Mouse (Mus musculus): ENCODE results near the gene Lix1l.

Gene Lix1l

GRCm38 (mm10) chr3:96600639-96601250, at the start of gene Lix1l:
Lix1l (plus strand) TSS chr3:96601149.
- in situ Hi-C loops (cut with MboI, MseI): loop anchor here in 1 of 2 experiments (10.0 kb wide), 1 partner anchor 716 kb away; the partner anchor contains the start of gene Ciart

- in situ Hi-C loops (cut with MboI, MseI): loop anchor here in 1 of 2 experiments (25.0 kb wide), 1 partner anchor 889 kb away; the partner anchor contains the start of gene Mcl1
These were observed 49.7 kb upstream of the Lix1l start for GRCm38 (mm10) chr3:96551203-96551602.

GRCm38 (mm10) chr3:96551890-96552289, 49.1 kb upstream of the Lix1l start:
- in situ Hi-C loops (cut with MboI, MseI): loop anchor here in 1 of 2 experiments (25.0 kb wide), 1 partner anchor 890 kb away; the partner anchor contains the start of gene Mcl1

GRCm38 (mm10) chr3:96553601-96554000, 47.3 kb upstream of the Lix1l start:
- in situ Hi-C loops (cut with MboI, MseI): loop anchor here in 1 of 2 experiments (25.0 kb wide), 1 partner anchor 891 kb away; the partner anchor contains the start of gene Mcl1

- in situ Hi-C loops (cut with MboI, MseI): loop anchor here in 1 of 2 experiments (25.0 kb wide), 1 partner anchor 892 kb away; the partner anchor contains the start of gene Mcl1
These were observed 46.7 kb upstream of the Lix1l start for GRCm38 (mm10) chr3:96554251-96554650.

GRCm38 (mm10) chr3:96555041-96555596, 45.8 kb upstream of the Lix1l start:
- in situ Hi-C loops (cut with MboI, MseI): loop anchor here in 1 of 2 experiments (25.0 kb wide), 1 partner anchor 893 kb away; the partner anchor contains the start of gene Mcl1

- in situ Hi-C loops (cut with MboI, MseI): loop anchor here in 1 of 2 experiments (25.0 kb wide), 1 partner anchor 894 kb away; the partner anchor contains the start of gene Mcl1
These were observed 44.8 kb upstream of the Lix1l start for GRCm38 (mm10) chr3:96555999-96556614.

- in situ Hi-C loops (cut with MboI, MseI): loop anchor here in 1 of 2 experiments (25.0 kb wide), 1 partner anchor 895 kb away; the partner anchor contains the start of gene Mcl1
These were observed 44.0 kb upstream of the Lix1l start for GRCm38 (mm10) chr3:96556651-96557635.

GRCm38 (mm10) chr3:96557694-96558093, 43.3 kb upstream of the Lix1l start, which contains the start of gene Txnip:
Txnip (plus strand) TSS chr3:96557957.
- in situ Hi-C loops (cut with MboI, MseI): loop anchor here in 1 of 2 experiments (25.0 kb wide), 1 partner anchor 895 kb away; the partner anchor contains the start of gene Mcl1

GRCm38 (mm10) chr3:96558159-96558558, 42.8 kb upstream of the Lix1l start:
- in situ Hi-C loops (cut with MboI, MseI): loop anchor here in 1 of 2 experiments (25.0 kb wide), 1 partner anchor 896 kb away; the partner anchor contains the start of gene Mcl1

GRCm38 (mm10) chr3:96558668-96559196, 42.2 kb upstream of the Lix1l start:
- in situ Hi-C loops (cut with MboI, MseI): loop anchor here in 1 of 2 experiments (25.0 kb wide), 1 partner anchor 896 kb away; the partner anchor contains the start of gene Mcl1

GRCm38 (mm10) chr3:96559398-96559910, 41.5 kb upstream of the Lix1l start:
- in situ Hi-C loops (cut with MboI, MseI): loop anchor here in 1 of 2 experiments (25.0 kb wide), 1 partner anchor 897 kb away; the partner anchor contains the start of gene Mcl1

- in situ Hi-C loops (cut with MboI, MseI): loop anchor here in 1 of 2 experiments (25.0 kb wide), 1 partner anchor 898 kb away; the partner anchor contains the start of gene Mcl1
These were observed 40.8 kb upstream of the Lix1l start for GRCm38 (mm10) chr3:96559911-96560850.

GRCm38 (mm10) chr3:96560881-96561668, 39.9 kb upstream of the Lix1l start:
- in situ Hi-C loops (cut with MboI, MseI): loop anchor here in 1 of 2 experiments (25.0 kb wide), 1 partner anchor 899 kb away; the partner anchor contains the start of gene Mcl1

GRCm38 (mm10) chr3:96561946-96562681, 38.8 kb upstream of the Lix1l start:
- in situ Hi-C loops (cut with MboI, MseI): loop anchor here in 1 of 2 experiments (25.0 kb wide), 1 partner anchor 900 kb away; the partner anchor contains the start of gene Mcl1

- in situ Hi-C loops (cut with MboI, MseI): loop anchor here in 1 of 2 experiments (25.0 kb wide), 1 partner anchor 901 kb away; the partner anchor contains the start of gene Mcl1
These were observed 37.7 kb upstream of the Lix1l start for GRCm38 (mm10) chr3:96563267-96563666.
